Mouse (Mus musculus): ENCODE results near the gene Alox12b. TPM values are rescaled to one million over a fixed set of nuclear protein-coding genes. Genes with fewer than 3 reads are reported as not detected.

The Alox12b gene
- polyA plus RNA-seq, 1 experiment from 2014 or later = 0.53 TPM

DNA sequence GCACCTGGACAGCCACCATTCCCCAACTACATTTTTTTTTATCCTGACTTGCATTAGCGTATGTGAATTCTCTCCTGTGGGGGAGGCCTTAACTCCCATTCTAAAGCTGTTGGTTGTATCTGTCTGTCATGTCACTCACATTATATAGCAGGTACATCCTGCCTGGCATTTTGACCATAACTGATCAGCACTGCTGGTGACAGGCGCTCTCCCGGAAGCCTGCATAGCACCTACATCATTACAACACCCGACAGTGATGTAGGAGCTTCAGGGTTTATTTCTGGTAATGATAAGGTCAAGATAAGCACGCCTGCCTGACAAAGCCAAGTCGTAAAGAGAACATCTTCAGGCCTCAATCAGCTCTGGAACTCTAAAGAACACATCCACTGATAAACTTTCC is 43.4 kb downstream of the Alox12b start:
- peaks cover 14% of the 10 kb centered on the region for H3K27me3 ChIP-seq (ENCODE audit: control insufficient read depth, insufficient read depth, low read depth, low read length)
- H3K9ac ChIP-seq (ENCODE audit: low read depth, low read length) = no peak overlapping the region
- H3K4me3 ChIP-seq (ENCODE audit: low read depth, low read length) = no peak overlapping the region
- WGBS = 81% methylated on average over 6 of the region's 6 CpGs
- no peaks in the 10 kb centered on the region for H3K9me3 ChIP-seq (replicated peaks; ENCODE audit: control insufficient read depth, low read length, poor library complexity, severe bottlenecking)
- no peaks in the 10 kb centered on the region for H3K36me3 ChIP-seq (ENCODE audit: control insufficient read depth, insufficient read depth, low read length)
- H3K27ac ChIP-seq (ENCODE audit: low read length) = no peak overlapping the region
- peaks cover 4% of the 10 kb centered on the region; the same call in 1 of the 2 replicates for H3K4me1 ChIP-seq (ENCODE audit: control insufficient read depth, insufficient read depth, low read length)
- ATAC-seq = no peak
- no peak overlapping the region for H3K4me2 ChIP-seq (ENCODE audit: low read length)

DNA sequence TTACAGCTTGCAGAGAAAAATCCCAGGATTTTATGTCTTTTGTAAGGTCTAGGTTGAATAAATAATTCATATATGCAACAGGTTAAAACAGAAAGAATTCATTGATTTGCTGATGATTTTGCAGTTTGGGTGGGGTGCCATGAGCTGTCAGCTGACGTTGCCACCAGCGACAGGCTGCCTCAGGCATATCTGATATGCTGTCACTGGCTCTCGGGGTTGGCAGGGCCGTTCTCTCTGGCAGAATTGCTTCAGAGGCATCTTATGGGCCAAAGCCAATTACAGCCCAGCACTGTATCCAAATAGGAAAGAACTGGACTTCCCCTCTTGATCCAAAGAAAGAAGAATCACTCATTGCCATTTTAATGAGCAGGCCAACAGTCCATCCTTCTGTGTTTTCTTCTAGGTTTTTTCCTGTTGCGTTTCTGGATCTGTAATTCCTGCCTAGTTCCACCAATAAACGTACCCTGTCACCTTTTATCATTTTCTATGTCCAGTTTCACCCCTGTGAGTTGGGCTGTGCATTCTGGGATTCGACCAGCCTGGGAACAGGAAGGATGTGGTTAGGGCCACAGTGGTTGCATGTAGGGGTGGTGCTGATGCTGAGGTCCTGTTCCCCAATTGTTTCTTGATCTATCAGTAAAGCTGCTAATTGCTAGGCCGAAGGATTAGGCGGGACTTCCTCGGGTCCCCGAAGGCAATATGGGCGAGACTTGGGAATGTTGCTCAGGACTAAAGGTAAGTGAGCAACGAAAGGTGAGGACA is 45.9 kb downstream of the Alox12b start:
- H3K36me3 ChIP-seq (ENCODE audit: control insufficient read depth, insufficient read depth, low read length) = no peaks in the 10 kb centered on the region
- no peaks in the 10 kb centered on the region for H3K4me1 ChIP-seq (ENCODE audit: control insufficient read depth, insufficient read depth, low read length)
- no peak overlapping the region for H3K4me3 ChIP-seq (ENCODE audit: low read depth, low read length)
- no peak overlapping the region for H3K4me2 ChIP-seq (ENCODE audit: low read length)
- no peak overlapping the region for H3K9ac ChIP-seq (ENCODE audit: low read depth, low read length)
- H3K9me3 ChIP-seq (replicated peaks; ENCODE audit: control insufficient read depth, low read length, poor library complexity, severe bottlenecking) = no peaks in the 10 kb centered on the region
- H3K27ac ChIP-seq (ENCODE audit: low read length) = no peak overlapping the region
- H3K27me3 ChIP-seq (ENCODE audit: control insufficient read depth, insufficient read depth, low read depth, low read length) = peaks cover 3% of the 10 kb centered on the region; the same call in 1 of the 2 replicates
- 83% methylated on average over 13 of the region's 13 CpGs for WGBS
- no peak for ATAC-seq

DNA sequence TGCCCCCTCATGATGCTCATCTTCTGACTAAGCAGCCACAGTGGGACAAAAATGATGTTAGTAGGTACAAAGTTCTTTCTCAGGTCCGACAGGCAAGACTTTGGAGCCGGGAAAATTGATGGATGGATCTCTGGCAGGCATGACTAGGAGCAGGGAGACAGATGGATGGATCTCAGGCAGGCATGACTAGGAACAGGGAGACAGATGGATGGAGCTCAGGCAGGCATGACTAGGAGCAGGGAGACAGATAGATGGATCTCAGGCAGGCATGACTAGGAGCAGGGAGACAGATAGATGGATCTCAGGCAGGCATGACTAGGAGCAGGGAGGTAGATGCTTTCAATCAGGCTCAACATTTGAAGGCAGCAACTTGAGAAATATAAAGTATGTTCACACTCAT is 54.6 kb downstream of the Alox12b start:
- Histone ChIP-seq H3K9ac (ENCODE audit: low read depth, low read length) (peak overlapping the region; percentile 47; the same call in 1 of the 2 replicates), H3K36me3 (ENCODE audit: control insufficient read depth, insufficient read depth, low read length) (no peaks in the 10 kb centered on the region), H3K27ac (ENCODE audit: low read length) (peak overlapping the region; percentile 35), H3K4me2 (ENCODE audit: low read length) (peak overlapping the region; percentile 51), H3K27me3 (ENCODE audit: control insufficient read depth, insufficient read depth, low read depth, low read length) (no peaks in the 10 kb centered on the region), H3K4me3 (ENCODE audit: low read depth, low read length) (peak overlapping the region; percentile 36), H3K4me1 (ENCODE audit: control insufficient read depth, insufficient read depth, low read length) (no peaks in the 10 kb centered on the region), H3K9me3 (replicated peaks; ENCODE audit: control insufficient read depth, low read length, poor library complexity, severe bottlenecking) (no peaks in the 10 kb centered on the region)
- WGBS = 28% methylated on average over 2 of the region's 2 CpGs
- ATAC-seq = peak; percentile 62

DNA sequence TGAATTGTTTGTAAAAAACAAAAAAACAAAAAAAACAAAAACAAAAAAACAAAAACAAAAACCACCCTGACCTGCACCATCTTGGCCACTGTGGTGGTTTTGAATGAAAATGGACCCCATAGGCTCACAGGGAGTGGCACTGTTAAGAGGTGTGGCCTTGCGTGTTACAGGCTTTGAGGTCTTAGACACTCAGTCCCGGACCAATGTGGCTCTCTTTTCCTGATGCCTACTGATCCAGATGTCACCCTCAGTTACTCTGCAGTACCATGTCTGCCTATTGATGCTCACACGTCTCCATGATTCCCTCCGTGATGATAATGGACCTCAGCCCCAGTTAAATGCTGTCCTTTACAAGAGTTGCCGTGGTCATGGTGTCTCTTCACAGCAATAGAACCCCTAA is 60.6 kb downstream of the Alox12b start:
- H3K9ac ChIP-seq (ENCODE audit: low read depth, low read length) = no peak overlapping the region
- no peak overlapping the region for H3K27ac ChIP-seq (ENCODE audit: low read length)
- H3K36me3 ChIP-seq (ENCODE audit: control insufficient read depth, insufficient read depth, low read length) = no peaks in the 10 kb centered on the region
- H3K9me3 ChIP-seq (replicated peaks; ENCODE audit: control insufficient read depth, low read length, poor library complexity, severe bottlenecking) = no peaks in the 10 kb centered on the region
- H3K27me3 ChIP-seq (ENCODE audit: control insufficient read depth, insufficient read depth, low read depth, low read length) = no peaks in the 10 kb centered on the region
- 82% methylated on average over 5 of the region's 5 CpGs for WGBS
- H3K4me1 ChIP-seq (ENCODE audit: control insufficient read depth, insufficient read depth, low read length) = no peaks in the 10 kb centered on the region
- no peak overlapping the region for H3K4me2 ChIP-seq (ENCODE audit: low read length)
- no peak overlapping the region for H3K4me3 ChIP-seq (ENCODE audit: low read depth, low read length)
- ATAC-seq = no peak

DNA sequence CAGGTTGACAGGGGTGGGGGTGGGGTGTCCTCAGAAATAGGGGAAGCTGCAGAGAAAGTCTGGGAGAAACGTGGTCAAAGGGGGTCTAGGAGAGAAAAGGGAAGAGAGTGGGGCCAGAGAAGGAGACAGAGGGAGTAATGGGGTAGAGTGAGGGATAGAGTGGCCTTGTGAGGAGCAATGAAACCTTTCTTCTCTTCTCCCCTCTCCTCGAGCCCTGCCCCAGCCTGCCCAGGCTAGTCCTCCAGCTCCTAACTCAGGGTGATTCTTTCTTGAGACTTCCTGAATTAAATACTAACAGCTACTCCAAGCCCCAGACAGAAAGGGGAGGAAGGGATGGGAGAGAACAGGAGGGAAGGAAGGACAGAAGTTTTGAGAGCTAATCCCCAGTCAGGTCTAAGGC is 61.9 kb downstream of the Alox12b start:
- 74% methylated on average over 2 of the region's 2 CpGs for WGBS
- Histone ChIP-seq H3K27ac (ENCODE audit: low read length) (no peak overlapping the region), H3K4me3 (ENCODE audit: low read depth, low read length) (no peak overlapping the region), H3K9ac (ENCODE audit: low read depth, low read length) (no peak overlapping the region), H3K4me1 (ENCODE audit: control insufficient read depth, insufficient read depth, low read length) (no peaks in the 10 kb centered on the region), H3K9me3 (replicated peaks; ENCODE audit: control insufficient read depth, low read length, poor library complexity, severe bottlenecking) (no peaks in the 10 kb centered on the region), H3K4me2 (ENCODE audit: low read length) (no peak overlapping the region), H3K36me3 (ENCODE audit: control insufficient read depth, insufficient read depth, low read length) (no peaks in the 10 kb centered on the region), H3K27me3 (ENCODE audit: control insufficient read depth, insufficient read depth, low read depth, low read length) (no peaks in the 10 kb centered on the region)
- ATAC-seq = no peak

Other genes starting within 250 kb of the Alox12b start
- gene Odf4, start 229.9 kb upstream of the Alox12b start, polyA plus RNA-seq (2015; fragmentation: Nextera tagmentation; extraction: Ambion mirVana) = 0.68 and 1.3 TPM in 2 replicates
- 27.7 and 30.5 TPM in 2 replicates for gene Arhgef15, start 199.5 kb upstream of the Alox12b start, polyA plus RNA-seq (2015; fragmentation: Nextera tagmentation; extraction: Ambion mirVana)
- gene Slc25a35, start 188.9 kb upstream of the Alox12b start, polyA plus RNA-seq (2015; fragmentation: Nextera tagmentation; extraction: Ambion mirVana) = 1.4 and 1.6 TPM in 2 replicates
- gene Rangrf, start 181.8 kb upstream of the Alox12b start, polyA plus RNA-seq (2015; fragmentation: Nextera tagmentation; extraction: Ambion mirVana) = 23.3 and 24.8 TPM in 2 replicates
- 15.8 and 16.8 TPM in 2 replicates for gene Pfas, start 148.5 kb upstream of the Alox12b start, polyA plus RNA-seq (2015; fragmentation: Nextera tagmentation; extraction: Ambion mirVana)
- gene Ctc1, start 141.1 kb upstream of the Alox12b start, polyA plus RNA-seq (2015; fragmentation: Nextera tagmentation; extraction: Ambion mirVana) = 66.5 and 67.0 TPM in 2 replicates
- 12.6 and 15.4 TPM in 2 replicates for gene Aurkb, start 111.3 kb upstream of the Alox12b start, polyA plus RNA-seq (2015; fragmentation: Nextera tagmentation; extraction: Ambion mirVana)
- 15.7 and 20.4 TPM in 2 replicates for gene Borcs6, start 97.3 kb upstream of the Alox12b start, polyA plus RNA-seq (2015; fragmentation: Nextera tagmentation; extraction: Ambion mirVana)
- 41.2 and 44.0 TPM in 2 replicates for gene Tmem107, start 86.2 kb upstream of the Alox12b start, polyA plus RNA-seq (2015; fragmentation: Nextera tagmentation; extraction: Ambion mirVana)
- 335 and 438 TPM in 2 replicates for gene Vamp2, start 68.5 kb upstream of the Alox12b start, polyA plus RNA-seq (2015; fragmentation: Nextera tagmentation; extraction: Ambion mirVana)
- gene Per1, start 61.8 kb upstream of the Alox12b start, polyA plus RNA-seq (2015; fragmentation: Nextera tagmentation; extraction: Ambion mirVana) = 12.4 TPM in 2 replicates
- gene Hes7, start 36.6 kb upstream of the Alox12b start, polyA plus RNA-seq (2015; fragmentation: Nextera tagmentation; extraction: Ambion mirVana) = 0.75 and 1.1 TPM in 2 replicates
- 0.49 and 0.65 TPM in 2 replicates for gene 9130213A22Rik, start 34.4 kb upstream of the Alox12b start, polyA plus RNA-seq (2015; fragmentation: Nextera tagmentation; extraction: Ambion mirVana)
- 9.0 and 11.5 TPM in 2 replicates for gene Aloxe3, start 31.1 kb upstream of the Alox12b start, polyA plus RNA-seq (2015; fragmentation: Nextera tagmentation; extraction: Ambion mirVana)
- gene Alox8, start 40.9 kb downstream of the Alox12b start, polyA plus RNA-seq (2015; fragmentation: Nextera tagmentation; extraction: Ambion mirVana) = 0.59 and 0.72 TPM in 2 replicates
- 0.51 and 0.67 TPM in 2 replicates for gene Gucy2e, start 80.0 kb downstream of the Alox12b start, polyA plus RNA-seq (2015; fragmentation: Nextera tagmentation; extraction: Ambion mirVana)
- gene Cntrob, start 166.8 kb downstream of the Alox12b start, polyA plus RNA-seq (2015; fragmentation: Nextera tagmentation; extraction: Ambion mirVana) = 19.2 and 21.7 TPM in 2 replicates
- gene Trappc1, start 167.0 kb downstream of the Alox12b start, polyA plus RNA-seq (2015; fragmentation: Nextera tagmentation; extraction: Ambion mirVana) = 173 and 179 TPM in 2 replicates
- gene Kcnab3, start 169.3 kb downstream of the Alox12b start, polyA plus RNA-seq (2015; fragmentation: Nextera tagmentation; extraction: Ambion mirVana) = 3.8 and 5.3 TPM in 2 replicates
- gene Rnf227, start 183.5 kb downstream of the Alox12b start, polyA plus RNA-seq (2015; fragmentation: Nextera tagmentation; extraction: Ambion mirVana) = 297 and 334 TPM in 2 replicates
- gene Chd3, start 212.4 kb downstream of the Alox12b start, polyA plus RNA-seq (2015; fragmentation: Nextera tagmentation; extraction: Ambion mirVana) = 82.8 and 86.1 TPM in 2 replicates
- 86.2 and 89.6 TPM in 2 replicates for gene Naa38, start 238.5 kb downstream of the Alox12b start, polyA plus RNA-seq (2015; fragmentation: Nextera tagmentation; extraction: Ambion mirVana)
- 27.1 and 28.9 TPM in 2 replicates for gene Cyb5d1, start 238.6 kb downstream of the Alox12b start, polyA plus RNA-seq (2015; fragmentation: Nextera tagmentation; extraction: Ambion mirVana)
- 5.2 and 5.9 TPM in 2 replicates for gene Tmem88, start 241.2 kb downstream of the Alox12b start, polyA plus RNA-seq (2015; fragmentation: Nextera tagmentation; extraction: Ambion mirVana)